Mouse (Mus musculus) kidney, postnatal 25 days (tissue): ENCODE measurements around the gene Hmgcl.

Experiments used
- DNase-seq, 2 experiments: peaks; one replicate each; pipeline ENCODE4 v3.0.0; 2021; ENCODE audit warnings: mixed read lengths in 2 of 2

The Hmgcl gene

DNA sequence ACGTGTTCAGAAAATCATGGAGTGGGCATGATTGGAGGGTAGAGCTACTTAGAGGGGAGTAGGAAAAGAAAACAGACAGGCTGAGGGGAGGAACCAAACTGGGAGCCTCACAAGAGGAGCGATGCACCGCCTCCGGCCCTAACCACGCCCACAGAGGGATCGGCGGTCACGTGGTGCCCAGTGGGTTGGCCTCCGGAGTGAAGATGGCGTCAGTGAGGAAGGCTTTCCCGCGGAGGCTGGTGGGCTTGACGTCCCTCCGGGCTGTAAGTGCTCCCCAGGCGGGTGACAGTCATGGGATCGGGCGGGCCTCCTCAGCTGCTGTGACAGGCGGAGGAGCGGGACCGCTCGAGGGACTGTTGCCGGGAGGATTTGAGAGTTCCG is at the start of gene Hmgcl:
Hmgcl (plus strand) TSS at position 171 of the 381 bp plus-strand sequence.
- DNase-seq: peak; percentile 98

- DNase-seq: no peak
Measured at GRCm38 (mm10) chr4:135898380-135899049, 47.7 kb upstream of the Hmgcl start.

- no peak for DNase-seq
Measured at GRCm38 (mm10) chr4:135899050-135899448, 47.2 kb upstream of the Hmgcl start.

GRCm38 (mm10) chr4:135900008-135900407 is 46.2 kb upstream of the Hmgcl start:
- DNase-seq: no peak

GRCm38 (mm10) chr4:135902606-135903242 is 43.5 kb upstream of the Hmgcl start:
- no peak for DNase-seq

GRCm38 (mm10) chr4:135904810-135905209 is 41.4 kb upstream of the Hmgcl start:
- no peak for DNase-seq

- no peak for DNase-seq
Measured at GRCm38 (mm10) chr4:135906633-135907032, 39.6 kb upstream of the Hmgcl start.

DNA sequence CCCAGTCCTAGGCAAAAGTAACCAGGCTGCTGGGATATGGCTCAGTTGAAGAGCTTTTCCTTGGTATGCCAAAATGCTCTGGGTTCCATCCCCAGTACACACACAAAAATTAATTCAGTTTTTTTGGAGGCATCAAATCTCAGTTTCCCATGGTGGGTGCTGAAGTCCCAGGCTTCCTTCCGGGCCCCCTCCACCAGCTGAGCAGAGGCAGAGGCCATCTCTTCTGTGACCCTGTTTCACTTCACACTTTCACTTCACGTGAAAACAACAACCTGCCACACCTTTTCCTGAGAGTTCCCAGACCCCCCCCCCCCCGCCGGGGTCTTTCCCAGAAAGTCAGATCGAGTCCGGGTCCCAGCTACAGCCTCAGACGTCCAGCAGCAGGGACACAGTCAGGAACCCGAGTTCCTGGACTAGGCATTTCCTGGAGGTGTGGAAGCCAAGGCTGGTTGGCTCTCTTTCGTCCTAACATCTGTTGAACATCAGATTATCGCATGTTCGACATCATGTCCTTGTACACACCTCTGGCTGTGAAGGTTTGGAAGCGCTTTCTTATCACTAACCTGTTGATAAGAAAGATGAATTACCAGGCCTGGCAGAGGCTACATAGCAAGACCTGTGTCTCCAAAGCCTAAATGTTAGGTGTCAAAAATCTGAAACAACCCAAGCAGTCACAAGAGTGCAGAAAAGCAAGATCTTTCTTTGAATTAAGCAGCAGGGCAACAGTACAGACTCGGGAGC is 36.8 kb upstream of the Hmgcl start:
- no peak for DNase-seq

DNA sequence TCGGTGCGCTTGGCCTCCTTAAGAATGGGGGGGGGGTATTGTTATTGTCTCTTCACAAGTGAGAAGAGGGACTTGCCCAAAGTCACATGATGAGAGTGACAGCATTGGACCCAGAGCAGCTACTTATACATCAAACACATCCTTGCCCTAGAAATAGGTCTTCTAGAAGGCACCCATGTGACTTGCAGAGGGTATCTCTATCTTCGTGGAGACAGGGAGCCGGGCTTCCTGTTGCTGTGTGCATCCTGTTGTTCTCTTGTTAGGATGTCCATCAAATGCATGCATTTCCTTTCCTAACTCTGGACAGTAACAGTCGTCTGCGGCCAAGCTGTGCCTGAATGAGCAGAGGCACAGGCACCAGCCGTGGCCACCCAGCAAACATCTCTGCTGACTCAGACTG is 34.7 kb upstream of the Hmgcl start:
- DNase-seq: peak; percentile 38 to 71

- DNase-seq: no peak
Measured at GRCm38 (mm10) chr4:135912164-135912563, 34.1 kb upstream of the Hmgcl start.

DNA sequence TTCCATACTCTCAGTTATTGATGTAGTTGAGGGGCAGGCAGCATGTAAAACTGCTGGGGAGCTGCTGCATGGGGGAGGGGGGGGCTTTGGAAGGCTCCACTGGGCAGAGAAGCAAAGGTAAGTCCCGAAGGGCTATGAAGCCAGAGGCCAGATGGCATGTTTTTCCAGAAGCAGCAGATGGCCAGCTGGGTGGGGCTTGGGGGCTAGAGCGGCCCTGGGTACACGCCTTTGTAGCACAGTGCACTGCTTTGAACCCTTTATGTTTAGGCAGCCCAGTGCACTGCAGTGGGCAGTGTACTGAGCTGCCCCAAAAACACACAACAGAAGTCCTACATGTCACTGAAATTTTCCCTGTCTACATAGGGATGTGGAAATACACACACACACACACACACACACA is 33.4 kb upstream of the Hmgcl start:
- DNase-seq: no peak

- DNase-seq: no peak
Measured at GRCm38 (mm10) chr4:135913433-135913832, 32.8 kb upstream of the Hmgcl start.

GRCm38 (mm10) chr4:135918635-135919279 is 27.5 kb upstream of the Hmgcl start:
- no peak for DNase-seq

GRCm38 (mm10) chr4:135919280-135919639 is 27.0 kb upstream of the Hmgcl start:
- no peak for DNase-seq

- DNase-seq: peak; percentile 97 to 98
Measured at GRCm38 (mm10) chr4:135920304-135921241, 25.7 kb upstream of the Hmgcl start, which contains the start of gene Fuca1. TSS of gene Fuca1 (plus strand) at chr4:135920735.

DNA sequence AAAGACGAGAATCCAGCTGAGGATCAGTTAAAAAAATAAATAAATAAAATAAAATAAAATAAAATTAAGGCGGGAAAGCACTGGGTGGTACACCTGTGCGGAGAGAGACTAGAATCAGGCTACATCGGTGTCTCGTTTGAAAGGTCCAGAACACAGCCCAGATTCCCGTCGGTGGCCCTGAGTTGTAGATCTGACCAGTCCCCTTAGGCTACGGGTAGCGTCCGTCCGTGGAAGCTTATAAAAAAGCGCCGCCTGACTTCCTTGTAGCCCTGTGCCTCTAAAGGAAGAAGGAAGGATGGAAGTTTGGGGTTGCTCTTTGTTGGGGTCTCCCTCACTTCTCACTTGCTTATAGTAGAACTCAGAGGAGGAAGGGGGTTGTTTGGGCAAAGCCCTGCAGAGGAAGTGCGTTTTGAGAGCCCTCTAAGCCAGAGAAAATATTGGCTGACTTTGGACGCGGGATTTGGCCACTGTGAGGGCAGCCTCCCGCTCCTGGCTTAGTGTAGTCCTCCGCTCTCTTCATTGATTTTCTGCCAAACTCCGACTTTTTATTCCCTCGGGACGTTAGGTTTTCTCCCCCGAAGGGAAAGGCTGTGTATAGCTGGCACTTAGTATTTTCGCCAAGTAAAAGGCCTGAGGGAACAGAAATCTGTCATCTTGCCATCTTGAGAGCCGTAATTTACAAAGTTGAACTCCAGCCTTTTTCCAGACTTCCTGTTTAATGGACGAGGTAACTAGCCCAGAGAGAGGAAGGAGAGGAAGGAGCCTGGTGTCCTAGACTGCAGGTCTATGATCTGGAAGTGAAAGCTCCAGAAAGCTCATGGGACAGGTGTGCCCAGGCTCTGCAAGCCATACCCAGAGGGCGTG is 24.8 kb upstream of the Hmgcl start:
- DNase-seq: peak in 1 of 2 experiments; percentile 26

DNA sequence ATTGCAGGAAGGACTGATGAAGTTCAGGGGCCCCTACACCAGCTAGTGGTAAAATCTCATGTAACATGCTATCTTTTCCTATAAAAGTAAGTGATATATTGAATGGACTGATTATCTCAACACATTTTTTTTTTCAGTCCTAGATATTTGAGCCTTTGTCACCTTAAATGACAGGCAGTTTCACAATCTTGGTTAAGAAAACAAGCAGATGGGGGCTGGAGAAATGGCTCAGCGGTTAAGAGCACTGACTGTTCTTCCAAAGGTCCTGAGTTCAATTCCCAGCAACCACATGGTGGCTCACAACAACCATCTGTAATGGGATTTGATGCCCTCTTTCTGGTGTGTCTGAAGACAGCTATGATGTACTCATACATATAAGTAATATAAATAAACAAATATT is 24.1 kb upstream of the Hmgcl start:
- DNase-seq: no peak

DNA sequence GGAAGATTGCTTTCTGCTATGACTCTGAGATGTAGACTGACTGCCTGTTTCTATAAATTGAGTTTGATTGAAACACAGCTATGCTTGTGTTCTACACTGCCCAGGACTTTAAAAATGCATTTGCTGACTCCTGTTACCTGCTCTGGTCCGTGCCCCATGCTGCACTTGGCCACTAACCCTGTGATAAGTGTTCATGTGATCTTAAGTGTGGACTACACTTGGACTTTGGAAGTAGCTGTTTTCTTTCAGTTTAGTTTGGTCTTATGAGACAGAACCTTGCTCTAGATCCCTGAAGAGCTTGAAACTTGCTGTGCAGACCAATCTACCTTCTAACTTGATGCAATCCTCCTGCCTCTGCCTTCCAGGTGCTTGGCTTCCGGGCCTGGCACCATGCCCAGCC is 21.8 kb upstream of the Hmgcl start:
- DNase-seq: peak; percentile 42 to 72

GRCm38 (mm10) chr4:135925341-135925740 is 20.9 kb upstream of the Hmgcl start:
- peak; percentile 75 to 76 for DNase-seq

DNA sequence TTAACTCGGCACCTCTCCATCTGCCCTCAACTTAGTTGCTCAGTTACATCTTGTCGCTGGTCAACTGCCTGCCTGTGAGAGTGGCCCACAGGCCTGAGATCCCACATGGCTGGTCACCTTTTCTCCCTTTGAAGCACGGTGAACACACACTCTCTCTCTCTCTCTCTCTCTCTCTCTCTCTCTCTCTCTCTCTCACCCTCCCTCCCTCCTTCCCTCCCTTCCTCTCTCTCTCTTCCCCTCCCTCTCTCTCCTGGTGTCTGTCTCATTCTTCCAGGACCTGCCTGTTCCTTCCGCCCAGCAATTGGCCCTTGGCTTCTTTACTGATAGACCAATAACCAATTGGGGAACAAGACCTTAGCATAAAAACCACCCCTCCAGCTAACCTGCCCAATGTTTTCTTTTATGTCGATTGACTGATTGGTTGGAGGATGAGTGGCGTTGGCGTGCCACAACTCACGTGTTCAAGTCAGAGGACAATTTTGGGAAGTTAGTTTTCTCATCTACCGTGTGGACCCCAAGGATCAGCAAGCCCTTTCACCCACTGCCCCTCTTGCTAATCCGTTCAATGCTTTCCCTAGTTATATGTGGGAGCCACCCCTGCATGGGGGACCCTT is 19.9 kb upstream of the Hmgcl start:
- DNase-seq: no peak

DNA sequence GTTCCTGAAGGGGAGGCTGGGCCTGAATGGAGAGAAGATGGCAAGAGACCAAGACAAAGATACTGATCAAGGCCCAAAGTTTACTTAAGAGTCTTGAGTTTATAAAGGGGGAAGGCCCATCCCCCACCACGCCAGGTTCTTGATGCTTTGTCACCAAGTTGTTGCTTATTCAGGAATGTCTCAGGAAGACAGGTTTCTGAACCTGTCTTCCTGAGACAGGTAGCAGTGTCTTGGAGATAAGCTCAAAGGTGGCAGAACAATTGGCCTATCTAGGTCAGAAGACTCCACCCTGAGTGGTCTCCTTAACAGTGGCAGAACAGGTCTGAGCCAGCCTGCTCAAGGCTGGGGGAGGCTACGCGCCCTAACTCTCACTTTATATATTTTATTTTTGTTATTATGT is 19.4 kb upstream of the Hmgcl start:
- DNase-seq: no peak
